Mouse (Mus musculus) embryo, embryonic 10.5 days (tissue): ENCODE data around the gene Daam1.

Source experiments
- DNase-seq: peaks from one replicate; pipeline ENCODE4 v3.0.0-alpha.2; 2015; ENCODE audit warnings: low spot score

Daam1 gene

GRCm38 (mm10) chr12:71863846-71864543 lies 33.1 kb downstream of the Daam1 start:
- DNase-seq, result peak; percentile 58

DNA sequence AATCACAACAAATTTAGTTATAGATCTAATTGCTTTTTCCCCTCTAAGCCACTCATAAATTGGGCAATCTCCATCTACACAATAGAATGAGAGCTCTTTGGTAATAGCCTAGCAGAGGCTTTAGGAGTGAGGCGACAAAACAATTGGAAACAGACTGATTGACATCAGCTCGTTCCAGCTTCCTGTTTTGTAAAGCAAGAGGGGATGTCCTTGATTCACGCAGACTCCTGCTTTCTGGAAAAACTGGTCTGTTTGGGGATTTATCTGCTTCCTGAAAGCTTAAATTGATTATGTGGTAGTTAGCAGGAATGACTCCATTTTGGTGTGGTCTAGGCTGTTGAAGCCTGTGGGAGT lies 33.6 kb downstream of the Daam1 start:
- DNase-seq, result no peak

- DNase-seq, result no peak
These were observed 35.1 kb downstream of the Daam1 start for GRCm38 (mm10) chr12:71865937-71866336.

- DNase-seq, result no peak
These were observed 36.7 kb downstream of the Daam1 start for GRCm38 (mm10) chr12:71867345-71868240.

DNA sequence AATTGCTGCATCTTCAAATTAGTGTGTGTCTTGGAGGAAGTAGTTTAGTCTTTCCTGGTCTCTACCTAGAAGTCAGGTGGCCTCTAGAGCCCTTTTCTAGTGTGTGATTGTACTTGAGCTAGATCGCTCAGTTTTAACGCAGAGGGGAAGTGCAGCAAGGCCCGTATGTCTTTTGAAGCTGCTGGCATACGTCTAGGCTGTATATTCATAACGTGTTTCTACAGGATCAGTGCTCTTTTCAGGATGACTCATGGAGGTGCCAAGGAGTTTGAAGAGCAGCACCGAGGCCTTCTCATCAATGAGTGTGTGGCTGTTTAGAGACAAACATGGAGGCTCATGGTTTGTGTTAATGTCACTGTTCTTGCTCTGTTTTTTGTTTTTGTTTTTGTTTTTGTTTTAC lies 39.8 kb downstream of the Daam1 start:
- no peak for DNase-seq

GRCm38 (mm10) chr12:71872330-71872729 lies 41.5 kb downstream of the Daam1 start:
- DNase-seq, result no peak

DNA sequence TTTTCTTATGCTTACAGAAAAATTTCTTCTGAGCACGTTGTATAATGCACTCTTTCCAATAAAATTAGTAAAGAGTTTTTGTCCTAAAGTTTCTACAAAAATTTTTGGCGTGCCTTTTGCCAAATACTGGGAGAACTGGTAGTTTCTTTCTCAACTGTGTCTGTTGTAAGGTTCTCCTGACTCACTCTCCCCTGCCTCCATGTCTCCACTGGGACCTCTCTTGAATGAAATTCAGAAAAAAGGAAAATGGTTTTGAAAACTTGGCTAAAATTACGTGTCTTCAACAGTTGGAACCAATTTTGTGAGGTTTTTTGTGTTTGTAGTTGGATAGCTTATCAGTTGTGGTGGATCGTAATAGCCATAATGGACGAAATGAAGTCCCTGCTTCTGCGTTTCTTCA lies 43.7 kb downstream of the Daam1 start:
- DNase-seq, result no peak

- DNase-seq, result no peak
These were observed 44.1 kb downstream of the Daam1 start for GRCm38 (mm10) chr12:71874984-71875383.

GRCm38 (mm10) chr12:71875761-71876489 lies 45.0 kb downstream of the Daam1 start:
- DNase-seq, result no peak

- DNase-seq, result no peak
These were observed 50.1 kb downstream of the Daam1 start for GRCm38 (mm10) chr12:71880987-71881386.

GRCm38 (mm10) chr12:71881477-71881876 lies 50.6 kb downstream of the Daam1 start:
- DNase-seq, result no peak

DNA sequence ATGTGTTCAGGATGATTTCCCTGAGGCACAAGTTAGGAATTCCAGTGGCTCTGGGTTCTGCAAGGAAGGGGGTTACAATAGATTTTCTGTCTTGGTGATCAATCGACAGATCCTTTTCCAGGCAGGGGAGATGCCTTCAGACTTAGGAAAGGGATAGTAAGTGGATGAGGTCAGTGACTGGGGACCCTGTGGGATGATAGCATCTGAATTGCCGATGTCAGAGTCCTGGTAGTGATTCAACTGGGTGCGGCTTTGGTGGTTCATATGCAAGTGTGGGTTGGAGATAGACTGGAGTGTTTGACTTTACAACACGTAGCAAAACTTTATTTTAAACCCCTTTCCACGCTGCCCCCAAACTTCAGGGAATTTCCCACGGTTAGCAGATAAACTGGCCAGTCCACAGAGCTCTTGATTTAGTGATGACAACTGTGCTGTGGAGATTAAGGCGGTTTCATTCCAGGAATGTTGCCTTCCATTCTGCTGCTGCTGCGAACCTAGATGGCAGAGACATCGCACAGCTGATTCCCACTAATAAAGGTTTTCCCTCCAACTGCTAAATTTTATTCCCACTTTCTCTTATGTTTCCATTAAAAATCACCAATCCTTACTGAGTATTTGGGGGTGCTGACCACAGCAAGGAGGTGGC lies 52.3 kb downstream of the Daam1 start:
- DNase-seq, result no peak

GRCm38 (mm10) chr12:71885170-71885574 lies 54.3 kb downstream of the Daam1 start:
- DNase-seq, result no peak

DNA sequence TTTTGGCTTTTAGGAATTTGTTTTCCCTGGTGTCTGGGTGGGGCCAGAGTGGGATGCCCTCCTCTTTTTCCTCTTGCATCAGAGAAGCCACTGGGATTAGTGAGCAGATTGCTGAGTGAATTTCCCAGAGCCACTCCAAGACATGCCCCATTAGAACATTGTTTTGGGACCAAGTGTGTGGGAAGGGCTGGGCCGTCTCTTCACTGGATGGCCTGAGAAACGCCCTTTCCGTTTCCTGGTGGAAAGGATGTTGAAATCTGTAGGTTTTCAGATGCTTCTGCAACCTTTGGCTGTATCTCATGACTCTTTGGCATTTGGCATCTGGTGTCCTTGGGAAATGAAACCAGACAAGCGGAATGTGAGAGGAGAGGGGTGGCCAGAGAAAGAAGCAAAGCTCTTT lies 54.8 kb downstream of the Daam1 start:
- no peak for DNase-seq

- no peak for DNase-seq
These were observed 55.5 kb downstream of the Daam1 start for GRCm38 (mm10) chr12:71886406-71886805.

DNA sequence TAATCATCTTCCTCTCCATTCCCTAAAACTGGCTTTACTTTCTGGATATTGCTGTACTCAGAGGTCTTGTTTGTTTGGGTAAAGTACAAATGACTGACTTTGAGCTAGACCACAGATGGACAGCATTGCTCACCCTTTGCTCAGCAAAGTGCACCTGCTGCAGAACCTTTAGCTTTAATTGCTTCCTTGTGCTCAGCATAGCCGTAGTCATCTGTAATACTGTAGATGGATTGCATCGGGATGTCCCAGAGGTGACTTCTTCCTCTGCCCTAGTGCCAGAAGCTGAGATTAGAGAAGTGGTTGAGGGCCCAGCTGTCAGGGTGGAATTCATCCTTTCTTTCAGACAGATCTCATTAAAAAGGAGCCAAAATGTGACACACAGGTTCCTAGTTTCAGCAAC lies 56.1 kb downstream of the Daam1 start:
- no peak for DNase-seq

GRCm38 (mm10) chr12:71888370-71888769 lies 57.5 kb downstream of the Daam1 start:
- no peak for DNase-seq

- no peak for DNase-seq
These were observed 58.4 kb downstream of the Daam1 start for GRCm38 (mm10) chr12:71889266-71889665.

DNA sequence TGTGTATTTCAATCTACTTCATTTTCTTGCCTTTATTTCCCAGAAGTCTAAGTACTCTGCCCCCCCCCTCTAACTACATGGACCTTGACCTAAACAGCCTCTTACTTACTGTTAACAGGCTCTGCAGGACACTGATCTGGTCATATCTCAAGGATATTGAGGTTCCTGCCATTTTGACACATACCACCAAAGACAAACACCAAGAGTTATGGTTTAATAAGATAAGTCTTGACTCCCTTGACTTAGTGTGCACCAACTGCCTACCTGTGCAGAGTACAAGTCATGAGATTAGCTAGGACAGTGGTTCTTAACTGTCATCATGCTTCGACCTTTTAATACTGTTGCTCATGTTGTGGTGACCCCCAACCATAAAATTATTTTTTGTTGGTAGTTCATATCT lies 59.4 kb downstream of the Daam1 start:
- no peak for DNase-seq

DNA sequence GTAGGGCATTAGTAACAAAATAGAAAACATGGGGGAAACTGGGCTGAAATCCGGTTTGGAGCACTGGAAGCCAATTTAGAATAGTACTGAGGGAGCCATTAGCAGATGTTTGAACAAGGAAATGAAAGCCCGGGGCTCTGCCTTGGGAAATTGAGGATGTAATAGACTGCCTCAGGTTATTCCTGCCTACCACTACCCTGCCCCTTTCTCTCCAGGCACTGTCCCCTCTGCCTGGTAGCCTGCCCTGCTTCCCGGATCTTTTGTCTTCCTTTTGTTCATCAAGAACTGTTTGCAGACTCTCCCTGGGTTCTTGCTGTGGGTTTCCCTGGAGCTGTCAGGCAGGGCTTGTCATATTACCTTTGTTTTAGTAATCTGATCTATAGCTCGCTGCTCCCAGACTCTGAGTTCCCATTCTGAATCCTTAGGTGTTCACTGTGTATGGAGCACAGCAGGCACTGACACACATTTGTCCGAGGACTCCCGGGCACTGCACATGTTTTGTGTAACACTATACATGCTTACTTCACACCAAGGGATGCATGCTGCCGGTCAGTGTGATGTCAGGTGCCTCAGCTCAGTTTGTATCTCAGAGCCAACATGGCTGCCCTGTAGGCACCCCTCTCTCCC lies 61.0 kb downstream of the Daam1 start:
- peak; percentile 18 for DNase-seq

GRCm38 (mm10) chr12:71892996-71893605 lies 62.2 kb downstream of the Daam1 start:
- DNase-seq, result no peak
